Mouse (Mus musculus): ENCODE results near the gene Myo1a.

The Myo1a gene

GRCm38 (mm10) chr10:127763914-127764680, 59.1 kb downstream of the Myo1a start:
- DNase-seq = peak; percentile 50

GRCm38 (mm10) chr10:127766564-127766963, 61.6 kb downstream of the Myo1a start:
- no peak for DNase-seq

All from cerebellum, adult 9-11 months (tissue).